Mouse (Mus musculus): ENCODE data around the gene Gpr139. TPM values are rescaled to one million over a fixed set of nuclear protein-coding genes. Genes with fewer than 3 reads are reported as not detected.

Gene Gpr139
- polyA plus RNA-seq (2015; fragmentation: Illumina TruSeq; extraction: RNeasy Lipid Tissue Mini Kit (QIAGEN cat#74804); ENCODE audit: low read depth, low replicate concordance), result 3.2 TPM

DNA sequence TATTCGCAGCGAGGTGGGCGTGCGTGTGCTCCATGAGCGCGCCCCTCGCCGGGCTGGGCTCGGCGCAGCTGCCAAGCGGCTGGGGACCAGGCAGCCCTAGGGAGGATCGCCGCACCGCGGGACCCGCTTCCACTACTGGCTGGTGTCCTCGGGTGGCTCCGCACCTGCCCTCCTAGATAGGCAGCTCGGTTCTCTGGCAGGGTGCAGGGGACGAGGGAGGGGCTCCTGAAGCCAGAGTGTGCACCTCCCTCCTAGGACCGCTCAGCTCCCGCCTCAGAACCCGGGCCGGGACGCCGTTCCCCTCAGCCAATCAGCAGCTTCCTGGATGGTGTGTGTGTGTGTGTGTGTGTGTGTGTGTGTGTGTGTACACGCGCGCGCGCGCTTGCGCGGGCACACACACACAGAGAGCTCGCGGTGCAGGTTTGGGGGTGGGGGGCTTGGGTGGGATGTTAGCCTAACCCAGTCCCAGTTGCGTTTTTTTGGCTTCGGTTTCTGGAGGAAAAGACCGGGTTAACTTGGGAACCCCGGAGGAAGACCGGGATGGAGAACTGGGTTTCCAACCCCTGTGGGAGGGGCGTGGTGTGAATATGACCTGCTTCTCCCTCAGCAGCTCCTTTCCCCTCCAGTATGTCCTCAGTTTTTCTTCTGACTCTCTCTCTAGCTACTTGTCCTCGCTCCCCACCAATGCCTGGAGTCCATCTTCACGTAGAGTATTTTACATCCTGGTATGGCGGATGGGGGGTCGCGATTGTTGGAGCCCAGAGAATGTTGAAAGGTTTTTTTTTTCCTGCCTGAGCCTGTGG lies at the start of gene Gpr139:
Gpr139 (minus strand) TSS at position 263 of the 803 bp plus-strand sequence.

Other genes starting within 250 kb of the Gpr139 start
- 142 TPM for gene Gprc5b, start 189.4 kb downstream of the Gpr139 start, polyA plus RNA-seq (2015; fragmentation: Illumina TruSeq; extraction: RNeasy Lipid Tissue Mini Kit (QIAGEN cat#74804); ENCODE audit: low read depth, low replicate concordance)